Mouse (Mus musculus): Measurements from ENCODE around the gene Srpk2.
"Not testable (repeated sequence)": the region's sequence is repeated elsewhere in the genome, so short reads cannot be mapped to it uniquely, and the experiment has no call there.

Srpk2 gene

DNA sequence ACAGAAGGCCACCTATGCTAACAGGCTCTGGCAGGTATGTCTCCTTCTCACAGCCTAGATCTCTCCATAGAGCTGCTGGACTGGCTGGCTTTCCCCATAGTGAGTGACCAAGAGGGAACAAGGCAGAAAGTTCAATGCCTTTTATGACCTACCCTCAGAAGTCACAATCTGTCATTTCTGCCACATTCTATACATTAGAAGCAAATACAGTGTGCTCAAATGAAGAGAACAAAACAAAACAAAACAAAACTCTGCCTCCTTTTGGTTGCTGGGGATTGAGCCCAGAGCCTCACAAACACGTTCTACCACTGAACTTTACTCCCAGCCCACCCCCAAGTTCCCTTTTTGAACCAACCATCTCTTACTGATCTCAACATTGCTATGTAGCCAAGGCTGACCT, at the start of gene Srpk2:
TSS of gene Srpk2 (minus strand) at position 101 of the 400 bp plus-strand sequence.
- ChIA-PET POLR2A (interaction anchor here in 2 of 4 experiments (0.5 to 1.2 kb wide), 3 partner anchors 9 to 63 kb away, joined by 3 to 6 read pairs (median 3); no protein-coding TSS in a partner anchor), CTCF (interaction anchor here in 2 of 4 experiments (0.7 to 2.3 kb wide), 2 partner anchors 111 to 142 kb away, joined by 3 to 8 read pairs; no protein-coding TSS in a partner anchor)

DNA sequence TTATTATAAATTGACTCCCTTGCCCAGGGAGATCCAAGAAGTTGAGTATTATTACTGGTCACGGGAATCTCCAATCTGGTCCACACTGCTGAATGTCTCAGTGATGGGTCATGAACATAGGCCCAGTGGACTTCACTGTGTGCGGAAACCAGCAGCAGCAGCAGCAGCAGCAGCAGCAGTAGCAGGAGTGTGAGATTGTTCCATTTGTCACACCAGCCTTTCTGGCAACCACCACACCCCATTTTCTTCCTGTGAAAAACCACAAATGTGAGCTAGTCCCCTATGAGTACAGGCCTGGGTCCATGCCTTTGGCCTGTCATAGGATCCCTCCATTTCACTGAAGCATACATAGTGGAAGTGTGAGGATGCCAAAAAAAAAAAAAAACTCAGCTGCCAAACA, 37.5 kb upstream of the Srpk2 start:
- POLR2A ChIA-PET = interaction anchor here in 1 of 4 experiments (0.6 to 1.5 kb wide), 3 partner anchors 9 to 15 kb away, joined by 3 to 5 read pairs (median 3); no protein-coding TSS in a partner anchor
- CTCF ChIA-PET = no interaction called here

DNA sequence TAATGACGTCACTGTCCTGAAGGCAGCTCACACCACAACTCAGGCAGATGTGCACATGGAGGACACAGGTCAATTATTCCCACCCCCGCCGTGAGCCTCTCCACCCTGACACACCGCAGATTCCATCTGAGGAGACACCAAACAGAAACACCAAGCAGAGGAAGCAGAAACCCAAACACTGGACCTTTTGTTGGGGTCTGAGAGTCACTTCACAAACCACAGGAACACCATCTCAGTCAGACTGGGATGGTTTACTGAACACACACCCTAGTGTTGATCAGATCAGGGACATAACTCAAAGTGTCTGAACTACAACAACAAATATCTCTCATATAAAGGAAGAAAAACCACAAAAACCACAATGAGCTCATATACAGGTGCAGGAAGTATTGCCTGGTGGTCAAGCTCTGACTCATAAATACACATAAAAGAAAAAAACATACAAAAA, 34.5 kb upstream of the Srpk2 start:
- CTCF ChIA-PET = no interaction called here
- POLR2A ChIA-PET = interaction anchor here in 2 of 4 experiments (0.5 to 1.0 kb wide), 2 partner anchors 128 kb away, joined by 3 to 4 read pairs; no protein-coding TSS in a partner anchor

DNA sequence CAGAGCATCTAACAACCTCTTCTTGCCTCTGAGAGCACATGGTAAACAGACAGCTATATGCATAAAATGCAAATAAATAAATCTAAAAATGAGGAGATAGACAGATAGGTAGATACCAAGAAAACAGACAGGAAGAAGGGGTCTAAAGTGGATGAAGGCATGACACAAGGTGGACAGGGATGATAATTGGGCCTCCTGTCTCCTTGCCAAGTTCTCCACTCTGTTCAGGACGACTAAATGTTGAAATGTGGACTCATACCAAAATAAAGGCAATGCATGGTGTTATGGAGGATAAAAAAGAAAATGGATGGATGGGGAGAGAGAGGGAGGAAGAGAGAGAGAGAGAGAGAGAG, 33.7 kb upstream of the Srpk2 start:
- CTCF ChIA-PET = no interaction called here
- POLR2A ChIA-PET = interaction anchor here in 1 of 4 experiments (0.9 kb wide), 1 partner anchor 14 kb away, joined by 3 read pairs; no protein-coding TSS in a partner anchor

DNA sequence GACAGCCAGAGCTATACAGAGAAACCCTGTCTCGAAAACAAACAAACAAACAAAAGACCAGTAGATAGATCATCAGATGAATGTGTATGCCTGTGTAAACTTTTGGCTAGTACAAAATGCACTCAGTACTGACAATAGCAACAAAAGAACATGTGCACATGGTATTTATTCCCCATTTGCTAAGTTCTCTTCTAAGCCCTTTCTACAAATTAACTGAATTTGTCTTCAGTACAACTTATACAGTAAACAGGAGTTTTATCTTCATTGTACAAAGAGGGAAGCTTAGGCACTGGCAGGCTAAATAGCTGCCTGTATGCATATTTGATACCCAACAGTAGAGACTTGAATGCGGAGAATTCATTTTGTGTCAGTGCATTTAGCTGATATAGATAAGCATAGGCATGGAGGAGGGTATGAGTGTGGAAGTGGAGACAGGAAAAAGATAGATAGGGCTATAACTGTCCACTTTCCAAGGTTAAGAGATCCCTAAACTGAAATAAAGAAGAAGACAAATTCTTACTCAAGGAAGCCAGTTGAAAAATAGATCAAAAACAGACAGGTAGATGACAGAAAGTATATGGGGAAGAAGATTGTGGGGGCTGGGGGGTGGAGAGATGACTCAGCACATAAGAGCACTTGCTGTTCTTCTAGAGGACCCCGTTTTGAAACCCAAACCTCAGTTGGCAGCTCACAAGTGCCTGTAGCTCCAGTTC, 33.2 kb upstream of the Srpk2 start:
- CTCF ChIA-PET = no interaction called here
- POLR2A ChIA-PET = interaction anchor here in 1 of 4 experiments (0.9 kb wide), 1 partner anchor 14 kb away, joined by 3 read pairs; no protein-coding TSS in a partner anchor

DNA sequence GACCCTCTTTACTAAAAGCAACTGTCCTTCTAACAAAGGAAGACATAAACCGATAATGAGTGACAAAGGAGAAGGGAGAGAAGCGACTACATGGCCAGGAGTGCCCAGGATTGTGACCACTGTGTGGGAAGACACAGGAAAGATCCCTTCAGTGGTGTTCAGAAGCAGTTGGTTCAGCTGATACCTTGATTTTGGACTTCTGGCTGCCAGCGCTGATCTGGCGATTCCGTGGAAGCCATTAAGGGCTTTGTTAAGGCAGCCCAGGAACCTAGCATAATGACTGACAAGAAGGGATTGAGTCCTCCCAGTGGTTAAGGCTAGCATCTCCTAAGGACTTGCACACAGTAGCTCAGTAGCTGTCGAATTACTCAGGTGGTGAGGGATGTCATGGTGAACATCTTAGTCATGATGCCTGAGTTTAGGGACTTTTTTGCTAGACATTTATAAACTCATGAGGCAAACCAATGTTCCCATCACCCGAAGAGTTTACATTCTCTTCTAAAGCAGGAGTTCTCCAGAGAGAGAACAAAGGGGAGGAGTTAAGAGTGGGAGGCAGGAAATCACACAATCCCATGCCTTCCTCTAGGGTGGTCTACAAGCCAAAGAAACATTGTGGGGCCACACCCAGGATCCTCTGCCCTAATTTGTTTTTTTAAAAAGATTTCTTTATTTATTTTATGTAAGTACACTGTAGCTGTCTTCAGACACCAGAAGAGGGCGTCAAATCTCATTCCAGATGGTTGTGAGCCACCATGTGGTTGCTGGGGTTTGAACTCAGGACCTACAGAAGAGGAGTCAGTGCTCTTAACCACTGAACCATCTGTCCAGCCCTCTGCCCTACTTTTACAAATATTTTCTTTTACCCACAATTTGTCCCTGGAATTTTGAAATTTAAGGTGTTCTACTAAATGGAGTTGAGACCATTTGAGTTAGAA, 29.3 kb upstream of the Srpk2 start:
- POLR2A ChIA-PET = interaction anchor here in 3 of 4 experiments (0.7 to 1.5 kb wide), 7 partner anchors 9 to 137 kb away, joined by 3 to 8 read pairs (median 5); no protein-coding TSS in a partner anchor
- CTCF ChIA-PET = interaction anchor here in 3 of 4 experiments (0.6 to 1.0 kb wide), 4 partner anchors 18 to 282 kb away, joined by 3 to 4 read pairs (median 4); no protein-coding TSS in a partner anchor

DNA sequence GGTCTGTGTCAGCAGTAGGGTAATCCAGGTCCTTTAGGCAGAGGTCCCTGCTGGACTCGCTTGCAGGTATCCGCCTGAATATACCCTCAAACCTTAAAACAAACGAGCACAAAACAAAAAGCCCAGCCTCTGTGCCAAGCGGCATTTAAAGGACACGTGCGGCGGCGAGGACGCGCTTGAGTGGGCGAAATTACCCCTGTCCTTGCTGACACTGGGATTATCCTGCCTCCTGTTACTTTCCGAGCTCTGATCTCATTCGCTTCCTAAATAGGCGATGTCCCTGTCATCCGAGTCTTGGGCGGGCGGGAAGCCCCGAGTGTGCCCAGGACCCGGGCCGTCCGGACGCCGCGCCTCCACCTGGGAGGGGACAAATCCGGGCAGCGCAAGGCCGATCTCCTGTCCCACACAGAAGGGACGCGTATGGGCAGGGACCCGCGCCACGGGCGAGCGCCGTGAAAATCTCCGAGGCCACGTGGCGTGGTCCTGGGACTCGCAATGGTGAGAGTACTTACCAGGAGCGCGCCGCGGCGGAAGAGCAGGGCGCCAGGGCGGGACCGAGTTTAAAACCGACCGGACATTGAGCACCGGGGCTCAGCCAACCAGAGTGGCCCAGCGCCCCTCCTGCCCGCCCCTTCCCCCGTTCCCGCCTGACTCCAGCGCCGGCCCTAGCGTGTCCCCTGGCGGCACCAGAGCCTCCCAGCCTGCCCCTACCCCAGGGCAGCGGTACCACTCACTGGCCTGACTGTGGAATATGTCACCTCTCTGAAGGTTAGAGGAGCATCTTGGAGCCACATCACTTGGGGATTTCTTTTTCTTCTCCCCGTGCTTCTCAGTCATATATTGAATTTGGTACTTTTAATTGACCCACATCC, 27.9 kb upstream of the Srpk2 start:
- POLR2A ChIA-PET = interaction anchor here in 3 of 4 experiments (0.8 to 2.7 kb wide), 10 partner anchors 10 to 219 kb away, joined by 3 to 14 read pairs (median 4); partner anchors contain the start of gene Tomm7 (in 2 of the 3)
- CTCF ChIA-PET = interaction anchor here in 2 of 4 experiments (0.6 to 1.6 kb wide), 3 partner anchors 15 to 297 kb away, joined by 3 to 8 read pairs (median 5); no protein-coding TSS in a partner anchor

DNA sequence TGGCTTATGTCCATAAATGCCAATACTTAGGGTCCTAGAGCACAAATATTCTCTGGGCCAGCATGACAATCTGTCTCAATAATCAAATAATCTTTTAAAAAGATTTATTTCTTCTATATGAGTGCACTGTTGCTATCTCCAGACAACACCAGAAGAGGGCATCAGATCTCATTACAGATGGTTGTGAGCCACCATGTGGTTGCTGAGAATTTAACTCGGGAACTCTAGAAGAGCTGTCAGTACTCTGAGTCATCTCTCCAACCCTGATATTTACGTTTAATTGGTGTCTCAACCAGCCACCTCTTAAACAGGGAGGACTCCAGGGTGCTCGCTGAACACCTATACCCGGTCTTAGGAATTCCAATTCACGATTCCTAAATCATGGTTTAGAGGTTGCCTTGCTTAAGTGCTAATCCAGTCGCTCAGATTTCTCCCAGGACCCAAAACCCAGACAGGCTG, 27.3 kb upstream of the Srpk2 start:
- ChIA-PET POLR2A (interaction anchor here in 3 of 4 experiments (0.6 to 2.7 kb wide), 20 partner anchors 11 to 218 kb away, joined by 3 to 14 read pairs (median 4); partner anchors contain the start of gene Tomm7 (in 2 of the 3)), CTCF (interaction anchor here in 2 of 4 experiments (0.6 to 1.6 kb wide), 4 partner anchors 14 to 434 kb away, joined by 3 to 8 read pairs (median 4); no protein-coding TSS in a partner anchor)

DNA sequence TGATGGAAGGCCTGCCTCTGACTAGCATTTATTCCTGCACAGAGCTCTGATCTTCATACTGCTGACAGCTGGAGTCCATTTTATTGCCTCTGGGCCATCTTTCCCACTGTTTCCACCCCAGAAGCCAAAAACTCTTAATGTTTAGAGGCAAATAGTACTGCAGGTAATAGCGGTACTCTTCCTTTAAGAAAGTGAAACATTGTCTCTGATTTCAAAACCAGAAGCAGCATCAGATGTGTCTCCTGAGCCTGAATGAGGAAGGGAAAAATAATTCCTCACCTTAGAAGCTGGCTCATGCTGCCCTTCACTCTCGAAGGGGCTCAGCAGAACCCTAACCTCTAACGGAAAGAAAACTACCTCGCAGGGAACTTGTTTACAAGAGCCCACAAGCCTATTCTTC, 26.8 kb upstream of the Srpk2 start:
- CTCF ChIA-PET = interaction anchor here in 1 of 4 experiments (0.6 to 1.6 kb wide), 3 partner anchors 14 to 434 kb away, joined by 3 to 5 read pairs (median 3); no protein-coding TSS in a partner anchor
- POLR2A ChIA-PET = interaction anchor here in 3 of 4 experiments (0.6 to 2.7 kb wide), 20 partner anchors 11 to 202 kb away, joined by 3 to 14 read pairs (median 4); partner anchors contain the start of gene Tomm7 (in 2 of the 3)

DNA sequence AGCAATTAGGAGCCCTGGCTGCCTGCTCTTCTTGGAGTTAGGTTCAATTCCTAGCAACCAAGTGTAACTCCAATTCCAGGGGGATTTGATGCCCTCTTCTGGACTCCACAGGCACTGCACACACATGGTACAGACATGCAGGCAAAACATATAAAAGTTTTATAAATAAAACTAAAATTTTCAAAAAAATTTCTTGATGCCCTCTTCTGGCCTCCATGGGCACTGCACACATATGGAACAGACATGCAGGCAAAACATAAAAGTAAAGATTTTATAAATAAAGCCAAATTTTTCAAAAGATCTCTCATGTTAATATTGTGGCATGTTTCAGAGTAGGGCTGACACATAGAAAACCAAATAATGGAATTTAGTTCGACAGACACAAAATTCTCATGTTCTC, 25.2 kb upstream of the Srpk2 start:
- CTCF ChIA-PET = no interaction called here
- POLR2A ChIA-PET = interaction anchor here in 2 of 4 experiments (0.8 to 1.3 kb wide), 4 partner anchors 12 to 144 kb away, joined by 3 to 19 read pairs (median 6); no protein-coding TSS in a partner anchor

DNA sequence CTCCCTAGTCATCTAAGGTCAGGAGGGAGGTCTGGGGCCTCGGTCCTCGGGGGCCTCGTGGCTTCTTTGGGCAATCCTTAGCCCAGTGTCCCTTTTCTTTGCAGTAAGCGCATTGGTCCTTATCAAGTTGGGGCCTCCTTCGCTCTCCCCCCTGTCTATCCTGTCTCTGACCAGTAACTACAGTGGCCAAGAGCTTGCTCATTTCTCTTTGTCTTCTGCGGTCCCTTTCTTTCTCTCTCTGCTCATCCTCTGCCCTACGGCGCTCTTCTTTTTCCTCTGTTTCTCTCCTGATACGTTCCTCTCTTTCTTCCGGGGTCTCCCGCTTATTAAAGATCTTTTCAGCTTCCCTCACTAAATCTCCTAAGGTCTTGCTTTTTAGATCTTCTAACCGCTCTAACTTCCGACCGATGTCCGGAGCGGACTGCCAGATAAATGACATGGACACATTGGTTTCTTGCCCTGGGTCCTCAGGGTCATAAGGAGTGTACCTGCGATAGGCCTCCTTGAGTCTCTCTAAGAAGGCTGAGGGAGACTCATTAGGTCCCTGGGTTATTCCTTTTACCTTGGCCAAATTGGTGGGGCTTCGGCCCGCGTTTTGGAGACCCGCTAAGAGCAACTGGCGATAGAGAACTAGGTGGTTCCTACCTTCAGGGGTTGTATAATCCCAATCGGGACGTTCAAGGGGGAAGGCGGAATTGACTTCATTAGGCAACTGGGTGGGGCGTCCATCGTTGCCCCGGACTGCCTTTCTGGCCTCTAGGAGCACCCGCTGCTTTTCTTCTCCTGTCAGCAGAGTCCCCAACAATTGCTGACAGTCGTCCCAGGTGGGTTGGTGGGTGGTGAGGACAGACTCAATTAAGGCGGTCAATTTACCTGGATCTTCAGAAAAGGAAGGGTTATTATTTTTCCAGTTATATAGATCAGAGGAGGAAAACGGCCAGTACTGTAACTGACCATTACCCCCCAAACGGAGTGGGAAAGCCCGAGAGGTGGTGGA, 22.5 kb upstream of the Srpk2 start:
- CTCF ChIA-PET, POLR2A ChIA-PET: not testable (repeated sequence)

DNA sequence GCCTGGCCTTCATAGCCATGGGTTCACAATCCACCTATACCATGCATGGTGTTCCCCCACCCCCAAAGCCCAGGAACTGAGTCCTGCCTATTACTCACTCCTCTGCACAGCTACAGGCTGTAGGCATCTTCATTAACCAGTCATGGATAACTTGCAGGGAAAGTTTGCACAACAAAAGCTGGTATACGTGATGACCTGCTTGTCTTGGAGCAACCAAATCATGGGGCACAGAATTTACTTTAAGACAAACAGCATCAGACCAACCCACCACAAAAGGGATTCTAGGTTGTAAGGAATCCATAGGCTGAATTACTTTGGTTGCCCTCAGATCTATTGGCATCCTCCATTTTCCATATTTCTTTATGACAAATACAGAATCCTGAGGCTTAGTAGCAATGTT, 13.0 kb upstream of the Srpk2 start:
- ChIA-PET CTCF (interaction anchor here in 3 of 4 experiments (0.6 to 1.7 kb wide), 3 partner anchors 14 to 696 kb away, joined by 3 to 6 read pairs (median 5); partner anchors contain the start of gene Abcb8 (in 1 of the 3)), POLR2A (interaction anchor here in 3 of 4 experiments (0.6 to 2.3 kb wide), 18 partner anchors 10 to 345 kb away, joined by 3 to 14 read pairs (median 4); no protein-coding TSS in a partner anchor)

DNA sequence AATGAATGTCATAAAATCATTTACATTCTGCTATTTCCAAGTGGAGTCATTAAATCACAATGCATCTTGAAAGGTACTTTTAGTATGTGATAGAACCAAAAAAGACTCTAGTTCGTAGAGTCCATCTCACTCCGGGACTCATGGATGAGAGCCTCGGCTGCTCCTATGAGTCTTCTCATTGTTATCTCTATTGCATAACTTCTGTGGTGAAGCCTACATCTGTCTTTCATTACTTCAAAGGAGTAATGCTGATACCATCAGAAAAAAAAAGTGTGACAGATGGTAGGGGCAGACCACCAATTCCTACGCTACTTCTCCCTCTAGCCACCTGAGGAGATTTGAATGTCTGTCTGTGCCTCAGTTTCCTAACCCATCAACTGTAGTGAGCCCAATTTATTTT, 986 bp downstream of the Srpk2 start:
- ChIA-PET POLR2A (no interaction called here), CTCF (interaction anchor here in 1 of 4 experiments (0.6 kb wide), 1 partner anchor 14 kb away, joined by 3 read pairs; no protein-coding TSS in a partner anchor)

DNA sequence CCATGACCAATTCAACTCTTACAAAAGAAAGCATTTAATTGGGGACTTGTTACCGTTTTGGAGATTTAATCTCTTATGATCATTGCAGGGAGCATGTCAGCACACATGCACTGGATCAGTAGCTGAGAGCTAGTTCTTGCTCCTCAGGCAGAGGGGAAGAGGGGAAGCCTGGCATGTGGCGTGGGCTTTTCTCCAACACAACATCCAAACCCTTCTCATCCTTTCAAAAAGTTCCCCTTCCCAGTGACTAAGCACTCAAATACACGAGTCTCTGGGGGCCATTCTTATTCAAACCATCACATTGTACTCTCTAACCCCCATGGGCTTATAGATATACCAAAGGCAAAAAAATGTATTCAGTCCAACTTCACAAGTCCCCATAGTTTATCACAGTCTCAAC, 5.4 kb downstream of the Srpk2 start:
- CTCF ChIA-PET = no interaction called here
- POLR2A ChIA-PET = interaction anchor here in 2 of 4 experiments (1.1 to 1.6 kb wide), 5 partner anchors 8 to 266 kb away, joined by 3 to 4 read pairs (median 4); no protein-coding TSS in a partner anchor

DNA sequence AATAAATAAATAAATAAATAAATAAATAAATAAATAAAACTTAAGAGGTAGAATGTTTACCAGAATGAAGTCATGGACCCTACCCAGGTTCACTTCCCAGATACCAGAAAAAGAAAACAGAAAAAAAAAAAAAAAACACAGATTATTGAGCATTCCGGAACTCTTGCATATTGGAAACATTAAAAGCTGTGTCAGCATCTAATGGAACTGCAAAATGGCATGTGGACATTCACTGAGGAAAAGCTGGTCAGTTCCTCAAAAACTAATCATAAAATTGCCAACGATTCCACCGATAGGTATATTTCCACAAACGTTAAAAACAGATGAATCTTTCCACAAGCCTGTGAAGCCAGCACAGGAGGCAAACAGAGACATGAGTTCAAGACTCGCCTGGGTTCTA, 6.5 kb downstream of the Srpk2 start:
- ChIA-PET POLR2A (interaction anchor here in 2 of 4 experiments (0.6 to 1.2 kb wide), 5 partner anchors 8 to 288 kb away, joined by 3 to 5 read pairs (median 4); no protein-coding TSS in a partner anchor), CTCF (no interaction called here)

DNA sequence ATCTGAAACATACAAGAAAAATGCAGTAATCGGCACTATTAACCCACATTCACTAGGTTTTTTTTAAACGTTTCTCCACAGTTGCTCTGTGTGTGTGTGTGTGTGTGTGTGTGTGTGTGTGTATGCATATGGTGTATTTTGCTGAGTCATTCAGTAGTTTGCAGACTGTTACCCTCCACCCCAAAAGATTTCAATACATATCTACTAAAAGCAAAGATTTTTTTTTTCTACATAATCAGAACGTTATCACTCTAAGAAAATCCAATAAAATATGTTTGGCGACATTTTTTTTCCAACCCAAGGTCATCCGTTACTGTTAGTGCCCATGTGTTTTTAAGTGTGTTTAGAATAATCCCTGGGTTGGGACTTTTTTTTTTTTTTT, 7.4 kb downstream of the Srpk2 start:
- CTCF ChIA-PET = no interaction called here
- POLR2A ChIA-PET = interaction anchor here in 3 of 4 experiments (0.7 to 2.4 kb wide), 6 partner anchors 9 to 248 kb away, joined by 3 to 10 read pairs (median 5); partner anchors contain the start of gene Kmt2e (in 1 of the 3)

All from embryonic stem cell, embryonic (primary cell).